Mouse (Mus musculus): Measurements from ENCODE around the gene Jazf1. TPM values are rescaled to one million over a fixed set of nuclear protein-coding genes. Genes with fewer than 3 reads are reported as not detected.

Jazf1 gene
- polyA plus RNA-seq, 1 experiment, result 20.6 TPM

GRCm38 (mm10) chr6:53014460-53015455 is 53.7 kb downstream of the Jazf1 start:
- no peak for DNase-seq (ENCODE audit: extremely low spot score in 1 of 2, low spot score in 1 of 2)

- DNase-seq (ENCODE audit: extremely low spot score in 1 of 2, low spot score in 1 of 2), result no peak
Measured at GRCm38 (mm10) chr6:53010286-53010685, 58.1 kb downstream of the Jazf1 start.

- no peak for DNase-seq (ENCODE audit: extremely low spot score in 1 of 2, low spot score in 1 of 2)
Measured at GRCm38 (mm10) chr6:53006032-53006431, 62.4 kb downstream of the Jazf1 start.

GRCm38 (mm10) chr6:53005544-53005943 is 62.9 kb downstream of the Jazf1 start:
- DNase-seq (ENCODE audit: extremely low spot score in 1 of 2, low spot score in 1 of 2), result no peak

- DNase-seq (ENCODE audit: extremely low spot score in 1 of 2, low spot score in 1 of 2), result no peak
Measured at GRCm38 (mm10) chr6:52990816-52991215, 77.6 kb downstream of the Jazf1 start.

- no peak for DNase-seq (ENCODE audit: extremely low spot score in 1 of 2, low spot score in 1 of 2)
Measured at GRCm38 (mm10) chr6:52987905-52988640, 80.4 kb downstream of the Jazf1 start.

GRCm38 (mm10) chr6:52987391-52987790 is 81.0 kb downstream of the Jazf1 start:
- DNase-seq (ENCODE audit: extremely low spot score in 1 of 2, low spot score in 1 of 2), result peak in 1 of 2 experiments; percentile 74

GRCm38 (mm10) chr6:52982175-52982574 is 86.3 kb downstream of the Jazf1 start:
- no peak for DNase-seq (ENCODE audit: extremely low spot score in 1 of 2, low spot score in 1 of 2)

GRCm38 (mm10) chr6:52979503-52979902 is 88.9 kb downstream of the Jazf1 start:
- DNase-seq (ENCODE audit: extremely low spot score in 1 of 2, low spot score in 1 of 2), result peak in 1 of 2 experiments; percentile 52

- DNase-seq (ENCODE audit: extremely low spot score in 1 of 2, low spot score in 1 of 2), result no peak
Measured at GRCm38 (mm10) chr6:52973351-52973750, 95.1 kb downstream of the Jazf1 start.

GRCm38 (mm10) chr6:52972138-52972537 is 96.3 kb downstream of the Jazf1 start:
- DNase-seq (ENCODE audit: extremely low spot score in 1 of 2, low spot score in 1 of 2), result no peak

GRCm38 (mm10) chr6:52969717-52970261 is 98.6 kb downstream of the Jazf1 start:
- DNase-seq (ENCODE audit: extremely low spot score in 1 of 2, low spot score in 1 of 2), result peak in 1 of 2 experiments; percentile 82

- DNase-seq (ENCODE audit: extremely low spot score in 1 of 2, low spot score in 1 of 2), result no peak
Measured at GRCm38 (mm10) chr6:52968346-52968891, 100.0 kb downstream of the Jazf1 start.

GRCm38 (mm10) chr6:52967557-52968270 is 100.7 kb downstream of the Jazf1 start:
- no peak for DNase-seq (ENCODE audit: extremely low spot score in 1 of 2, low spot score in 1 of 2)

- DNase-seq (ENCODE audit: extremely low spot score in 1 of 2, low spot score in 1 of 2), result no peak
Measured at GRCm38 (mm10) chr6:52966001-52966400, 102.4 kb downstream of the Jazf1 start.

GRCm38 (mm10) chr6:52965340-52965739 is 103.1 kb downstream of the Jazf1 start:
- no peak for DNase-seq (ENCODE audit: extremely low spot score in 1 of 2, low spot score in 1 of 2)

GRCm38 (mm10) chr6:52963840-52964690 is 104.4 kb downstream of the Jazf1 start:
- peak in 1 of 2 experiments; percentile 42 for DNase-seq (ENCODE audit: extremely low spot score in 1 of 2, low spot score in 1 of 2)

- no peak for DNase-seq (ENCODE audit: extremely low spot score in 1 of 2, low spot score in 1 of 2)
Measured at GRCm38 (mm10) chr6:52963430-52963732, 105.0 kb downstream of the Jazf1 start.

Data from frontal cortex, adult 2 months (tissue).